Mouse (Mus musculus): ENCODE measurements around the gene Slc29a4. TPM values are rescaled to one million over a fixed set of nuclear protein-coding genes. Genes with fewer than 3 reads are reported as not detected.

The Slc29a4 gene
- total RNA-seq (2021), result 19.5 and 22.6 TPM in 2 replicates
- long read RNA-seq, experiment 1, transcript Slc29a4-201 (11 exons, 2,789 nt), result major isoform, 26 of 44 reads
- long read RNA-seq, experiment 1, partial matches to known transcripts, result 1 of 44 reads
- long read RNA-seq, experiment 1, other reads (novel, unspliced or antisense), result 17 of 44 reads
- long read RNA-seq, experiment 2, transcript Slc29a4-201 (11 exons, 2,789 nt), result major isoform, 22 of 39 reads
- long read RNA-seq, experiment 2, partial matches to known transcripts, result 6 of 39 reads
- long read RNA-seq, experiment 2, other reads (novel, unspliced or antisense), result 11 of 39 reads

- DNase-seq, result no peak
Measured at GRCm38 (mm10) chr5:142692248-142692647, at the start of gene Slc29a4. TSS of gene Slc29a4 (plus strand) at chr5:142692512.

- peak; percentile 14 for DNase-seq
Measured at GRCm38 (mm10) chr5:142648162-142648561, 44.1 kb upstream of the Slc29a4 start.

DNA sequence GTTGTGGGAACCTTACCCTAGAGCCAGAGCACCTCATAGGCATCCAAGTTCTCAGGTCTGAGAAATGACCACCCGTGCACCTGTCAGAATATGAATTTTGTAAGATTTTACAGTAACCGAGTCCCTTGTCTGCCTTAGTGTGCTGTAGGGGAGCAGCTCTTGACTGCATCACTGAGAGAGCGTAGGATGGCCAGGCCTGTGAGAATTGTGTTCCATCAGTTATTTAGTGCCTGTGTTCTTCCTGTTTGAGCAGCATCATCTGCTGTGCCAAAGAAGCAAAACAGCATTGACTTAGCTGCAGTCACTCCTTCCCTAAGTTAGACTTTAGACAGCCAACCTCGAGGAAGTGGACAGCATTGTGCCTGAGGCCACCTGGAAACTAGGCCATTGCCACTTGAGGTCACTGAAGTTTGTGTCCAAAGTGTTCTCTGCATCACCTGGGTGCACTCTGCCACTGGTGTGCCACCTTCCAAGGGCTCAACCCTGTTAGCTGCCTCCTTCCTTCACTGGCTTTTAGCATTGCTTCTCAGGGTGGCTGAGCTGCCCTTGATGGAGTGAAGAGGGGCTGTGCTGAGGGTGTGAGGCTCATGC, 42.8 kb upstream of the Slc29a4 start:
- DNase-seq, result no peak

DNA sequence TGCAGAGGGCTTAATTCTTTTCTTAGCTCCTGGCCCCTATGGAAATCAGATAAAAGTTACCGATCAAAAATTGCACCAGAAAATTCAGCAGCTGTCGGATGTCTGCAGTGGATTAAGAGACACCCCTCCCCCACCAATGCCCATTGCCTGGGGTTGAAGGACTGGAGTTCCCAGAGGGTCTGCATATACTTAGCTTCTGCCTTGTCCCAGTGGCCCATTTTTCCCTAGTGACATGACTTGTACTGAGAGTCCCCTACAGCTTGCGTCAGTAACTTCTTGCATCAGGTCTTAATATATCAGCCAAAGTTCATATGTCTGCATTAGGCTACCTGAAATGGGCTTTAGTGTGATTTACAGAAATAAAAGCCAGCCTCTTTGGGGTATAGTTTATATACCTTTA, 41.9 kb upstream of the Slc29a4 start:
- DNase-seq, result peak; percentile 49

GRCm38 (mm10) chr5:142650794-142651497, 41.4 kb upstream of the Slc29a4 start:
- no peak for DNase-seq

- DNase-seq, result peak; percentile 37
Measured at GRCm38 (mm10) chr5:142652266-142652665, 40.0 kb upstream of the Slc29a4 start.

GRCm38 (mm10) chr5:142660656-142661434, 31.5 kb upstream of the Slc29a4 start:
- DNase-seq, result no peak

- DNase-seq, result no peak
Measured at GRCm38 (mm10) chr5:142667921-142668320, 24.4 kb upstream of the Slc29a4 start.

DNA sequence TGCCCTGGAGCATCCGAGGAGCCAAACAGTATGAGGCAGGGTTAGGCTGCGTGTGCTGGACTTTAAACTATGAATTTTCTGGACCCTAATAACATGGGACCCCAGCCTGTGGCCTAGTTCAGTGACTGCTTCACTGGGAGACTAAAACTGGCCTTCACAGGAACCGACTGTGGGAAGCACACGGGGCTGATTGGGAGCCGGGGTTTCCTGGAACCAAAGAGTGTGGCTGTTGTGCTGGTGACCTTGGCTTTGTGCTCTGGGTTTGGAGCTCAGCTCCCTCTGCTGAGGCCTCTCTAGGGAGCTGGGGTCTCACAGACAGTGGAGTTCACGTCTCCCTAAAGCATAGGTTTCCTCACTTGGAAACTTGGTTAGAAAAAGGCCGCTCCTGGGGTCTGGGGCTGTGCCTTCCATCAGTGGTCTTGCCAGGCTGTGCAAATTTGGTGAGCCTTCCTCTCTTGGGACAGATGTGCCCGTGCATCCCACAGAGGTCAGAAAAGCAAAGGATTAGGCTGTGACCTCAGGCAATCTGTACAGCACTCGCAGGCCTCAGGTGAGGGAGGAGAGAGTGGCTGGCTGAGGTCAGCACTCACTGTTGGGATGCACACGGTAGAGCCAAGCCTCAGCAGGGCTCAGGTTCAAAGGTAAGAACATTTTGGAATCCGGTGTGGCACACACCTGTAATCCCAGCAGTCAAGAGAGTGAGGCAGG, 23.6 kb upstream of the Slc29a4 start:
- no peak for DNase-seq

- peak; percentile 51 for DNase-seq
Measured at GRCm38 (mm10) chr5:142669726-142670125, 22.6 kb upstream of the Slc29a4 start.

- peak; percentile 43 for DNase-seq
Measured at GRCm38 (mm10) chr5:142673082-142673481, 19.2 kb upstream of the Slc29a4 start.

GRCm38 (mm10) chr5:142678141-142678571, 14.2 kb upstream of the Slc29a4 start:
- peak; percentile 90 for DNase-seq

GRCm38 (mm10) chr5:142679065-142679464, 13.2 kb upstream of the Slc29a4 start:
- DNase-seq, result no peak

- peak; percentile 73 for DNase-seq
Measured at GRCm38 (mm10) chr5:142681911-142682310, 10.4 kb upstream of the Slc29a4 start.

DNA sequence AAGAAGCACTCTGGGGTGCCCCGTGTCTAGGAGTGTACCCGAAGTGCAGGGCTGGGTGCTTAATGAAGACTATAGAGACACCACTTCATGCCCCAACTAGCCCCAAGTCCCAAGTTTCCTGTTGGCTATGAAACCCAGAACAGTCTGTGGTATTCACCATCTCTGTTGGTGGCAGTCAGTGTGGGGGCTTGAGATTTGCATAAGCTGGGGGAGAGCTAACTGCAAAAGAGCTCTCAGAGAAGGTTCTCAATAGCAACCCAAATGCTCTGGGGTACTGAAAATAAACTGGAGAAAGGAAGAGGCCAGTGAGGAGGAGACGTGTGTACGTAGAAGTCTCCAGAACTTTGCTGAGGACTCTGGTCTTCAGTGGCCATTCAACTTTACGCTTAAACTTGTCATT, 9.8 kb upstream of the Slc29a4 start:
- DNase-seq, result no peak

DNA sequence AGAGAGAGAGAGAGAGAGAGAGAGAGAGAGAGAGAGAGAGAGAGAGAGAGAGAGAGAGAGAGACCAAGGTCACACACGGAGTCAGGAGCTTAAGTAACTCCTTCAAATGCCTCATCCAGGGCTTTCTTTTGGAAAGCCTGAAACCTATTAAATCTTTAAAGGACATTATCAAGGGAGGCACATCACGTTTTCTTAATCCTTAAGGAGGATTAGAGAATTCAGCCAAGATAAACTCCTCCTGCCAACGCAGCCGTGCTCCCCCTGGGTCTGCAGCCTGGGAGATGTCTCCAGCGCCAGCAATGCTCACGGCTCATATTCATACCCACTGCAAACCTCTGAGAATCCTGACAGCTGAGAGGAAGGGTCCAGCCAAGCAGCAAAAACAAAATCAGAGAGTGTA, 3.4 kb upstream of the Slc29a4 start:
- no peak for DNase-seq

DNA sequence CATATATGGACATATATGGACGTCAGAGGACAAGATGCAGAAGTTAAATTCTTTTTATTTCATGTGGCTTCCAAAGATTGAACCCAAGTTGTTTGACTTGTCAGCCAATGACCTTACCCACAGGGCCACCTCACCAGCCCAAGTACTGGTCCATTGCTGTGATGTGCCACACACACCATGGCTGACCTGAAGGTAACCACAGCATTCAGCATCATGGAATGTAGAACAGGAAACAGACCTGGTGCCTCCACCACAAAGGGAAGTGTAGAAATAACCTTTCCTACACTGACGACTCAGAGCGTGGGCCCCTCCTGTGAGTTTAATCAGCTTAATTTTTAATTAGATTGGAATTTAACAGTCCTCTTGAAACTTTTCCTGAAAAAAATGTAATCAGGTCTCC, 2.0 kb upstream of the Slc29a4 start:
- no peak for DNase-seq

- DNase-seq, result no peak
Measured at GRCm38 (mm10) chr5:142692971-142693737, 842 bp downstream of the Slc29a4 start.

DNA sequence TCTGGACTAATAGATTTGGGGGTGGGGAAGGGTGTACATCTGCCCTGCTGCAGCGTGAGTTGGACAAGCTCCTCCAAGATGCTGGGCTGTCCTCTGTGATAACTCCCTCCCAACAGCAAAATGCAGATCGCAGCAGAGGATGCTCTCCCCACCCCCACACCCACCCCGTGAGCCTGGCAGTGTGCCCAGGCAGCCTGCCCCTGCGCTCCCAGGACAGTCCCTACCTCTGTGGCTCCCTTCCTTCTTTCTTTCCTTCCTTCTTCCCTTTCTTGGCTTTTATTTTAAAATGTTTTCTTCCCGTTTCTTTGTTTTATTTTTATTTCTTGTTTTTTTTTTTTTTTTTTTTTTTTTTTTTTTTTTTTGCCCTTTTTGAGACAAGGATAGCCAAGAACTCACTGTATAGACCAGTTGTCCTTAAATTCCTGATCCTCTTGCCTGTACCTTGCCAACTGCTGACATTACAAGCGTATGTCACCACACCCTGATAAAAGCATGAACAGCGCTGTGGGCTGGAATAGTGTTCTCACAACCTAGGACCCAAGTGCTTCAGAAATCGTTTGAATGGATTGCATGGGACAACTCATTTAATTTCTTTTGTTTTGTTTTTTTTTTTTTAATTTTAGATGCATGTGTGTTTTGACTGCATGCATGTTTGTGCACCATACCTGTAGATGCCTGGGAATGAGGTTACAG, 1.6 kb downstream of the Slc29a4 start:
- DNase-seq, result no peak

GRCm38 (mm10) chr5:142694627-142695340, 2.5 kb downstream of the Slc29a4 start:
- DNase-seq, result peak; percentile 86

All from adrenal gland, postnatal 14 days (tissue).